Mouse (Mus musculus) liver, embryonic 11.5 days (tissue): ENCODE results near the gene Pcdh20. TPM values are rescaled to one million over a fixed set of nuclear protein-coding genes. Genes with fewer than 3 reads are reported as not detected.

Source experiments
- ATAC-seq: fragments of 200-750 bp; cut with Nextera tagmentation; replicated peaks from 2 replicates; pipeline ENCODE4 v1.8.0; 2017; ENCODE audit warnings: moderate number of reproducible peaks, mild to moderate bottlenecking, moderate TSS enrichment, moderate library complexity; ENCODE audit not compliant: low FRiP score
- DNase-seq: peaks from one replicate; pipeline ENCODE4 v3.0.0-alpha.2; 2017; ENCODE audit warnings: low spot score
- H3K27ac ChIP-seq: fragments of 300-500 bp; sonication (generic); 2 replicates; pipeline ENCODE4 v1.5.1; 2014; ENCODE audit warnings: mild to moderate bottlenecking, low read depth, low read length, control low read depth
- H3K27me3 ChIP-seq: fragments of 300-500 bp; sonication (generic); replicated peaks from 2 replicates; pipeline ENCODE4 v1.6.1; 2014; ENCODE audit warnings: low read length, mixed read lengths; ENCODE audit not compliant: control insufficient read depth, insufficient read depth
- H3K36me3 ChIP-seq: fragments of 300-500 bp; sonication (generic); 2 replicates; pipeline ENCODE4 v1.6.1; 2014; ENCODE audit warnings: mild to moderate bottlenecking, low read length, moderate library complexity, mixed read lengths; ENCODE audit not compliant: control insufficient read depth, insufficient read depth
- H3K4me1 ChIP-seq: fragments of 300-500 bp; sonication (generic); replicated peaks from 2 replicates; pipeline ENCODE4 v1.6.1; 2014; ENCODE audit warnings: low read length, mixed read lengths; ENCODE audit not compliant: control insufficient read depth, insufficient read depth
- H3K4me2 ChIP-seq: fragments of 300-500 bp; sonication (generic); 2 replicates; pipeline ENCODE4 v1.6.1; 2014; ENCODE audit warnings: mild to moderate bottlenecking, control low read depth, moderate library complexity
- H3K4me3 ChIP-seq: fragments of 300-500 bp; sonication (generic); 2 replicates; pipeline ENCODE4 v1.5.1; 2014; ENCODE audit warnings: low read depth, low read length, control low read depth
- H3K9ac ChIP-seq: fragments of 300-500 bp; sonication (generic); 2 replicates; pipeline ENCODE4 v1.6.1; 2014; ENCODE audit warnings: low read depth, low read length, control low read depth
- H3K9me3 ChIP-seq: fragments of 300-500 bp; sonication (generic); 2 replicates; pipeline ENCODE4 v1.6.1; 2016; ENCODE audit warnings: low read length, inconsistent platforms, mixed read lengths; ENCODE audit not compliant: control insufficient read depth
- WGBS: fragments of 180-500 bp; shearing (Covaris S2); extraction: QIAGEN DNeasy Blood & Tissue Kit; methylation state at CpG from one replicate; pipeline ENCODE4 v1.1.7; 2014; 5-methylcytosine and 5-hydroxymethylcytosine counted together
- polyA plus RNA-seq: library from polyadenylated mRNA; unstranded; fragments of >200 nt; fragmentation: Nextera tagmentation; extraction: Ambion mirVana; gene quantifications from 2 replicates; pipeline ENCODE4 v1.2.1, GENCODE M21; 2014

Gene Pcdh20
- polyA plus RNA-seq = 0.16 and 0.22 TPM in 2 replicates

GRCm38 (mm10) chr14:88470495-88471434, at the start of gene Pcdh20:
TSS of gene Pcdh20 (minus strand) at chr14:88471396.
- H3K4me3 ChIP-seq = peak within 1 kb of the TSS; percentile 33; the same call in 1 of the 2 replicates
- no peaks in the 10 kb centered on the region for H3K9me3 ChIP-seq
- no peaks in the 10 kb centered on the region for H3K36me3 ChIP-seq
- H3K4me1 ChIP-seq = no peaks in the 10 kb centered on the region
- WGBS = 5% methylated on average over 29 of the region's 29 CpGs
- no peak within 1 kb of the TSS for H3K9ac ChIP-seq
- peak within 1 kb of the TSS; percentile 63 for H3K4me2 ChIP-seq
- DNase-seq (peak; percentile 34), ATAC-seq (peak; percentile 55; the same call in 1 of the 2 replicates)
- H3K27ac ChIP-seq = no peak within 1 kb of the TSS
- H3K27me3 ChIP-seq = peaks cover 14% of the 10 kb centered on the region

- Histone ChIP-seq H3K4me3 (no peak overlapping the region), H3K4me1 (no peaks in the 10 kb centered on the region), H3K27ac (no peak overlapping the region), H3K9me3 (no peaks in the 10 kb centered on the region), H3K9ac (no peak overlapping the region), H3K36me3 (no peaks in the 10 kb centered on the region), H3K27me3 (no peaks in the 10 kb centered on the region), H3K4me2 (no peak overlapping the region)
- ATAC-seq (no peak), DNase-seq (no peak)
- 44% methylated on average over 3 of the region's 3 CpGs for whole genome bisulfite sequencing
Observed at GRCm38 (mm10) chr14:88479909-88480308, 8.7 kb upstream of the Pcdh20 start.

- Histone ChIP-seq H3K36me3 (no peaks in the 10 kb centered on the region), H3K27ac (no peak overlapping the region), H3K4me1 (no peaks in the 10 kb centered on the region), H3K4me3 (no peak overlapping the region; the same call in 1 of the 2 replicates), H3K9me3 (no peaks in the 10 kb centered on the region), H3K27me3 (peaks cover 14% of the 10 kb centered on the region), H3K4me2 (peak overlapping the region; percentile 63), H3K9ac (no peak overlapping the region)
- DNase-seq (no peak), ATAC-seq (no peak)
- WGBS = 5% methylated on average over 9 of the region's 9 CpGs
Observed at GRCm38 (mm10) chr14:88469956-88470355, 1.2 kb downstream of the Pcdh20 start.

- Histone ChIP-seq H3K36me3 (no peaks in the 10 kb centered on the region), H3K4me2 (peak overlapping the region; percentile 63), H3K27me3 (peaks cover 14% of the 10 kb centered on the region), H3K9ac (no peak overlapping the region), H3K27ac (no peak overlapping the region), H3K4me3 (peak overlapping the region; percentile 17; the same call in 1 of the 2 replicates), H3K4me1 (no peaks in the 10 kb centered on the region), H3K9me3 (no peaks in the 10 kb centered on the region)
- DNase-seq = peak; percentile 32
- WGBS = 5% methylated on average over 18 of the region's 18 CpGs
- ATAC-seq = 0 out of 2 replicates have a peak, but pooled peaks have one; percentile 9
Observed at GRCm38 (mm10) chr14:88469361-88469760, 1.8 kb downstream of the Pcdh20 start.

- no peaks in the 10 kb centered on the region for H3K4me1 ChIP-seq
- 82% methylated on average over 1 of the region's 1 CpGs for WGBS
- ATAC-seq = no peak
Observed at GRCm38 (mm10) chr14:88466416-88466815, 4.8 kb downstream of the Pcdh20 start.

GRCm38 (mm10) chr14:88464356-88464755, 6.8 kb downstream of the Pcdh20 start:
- DNase-seq = no peak
- peaks cover 2% of the 10 kb centered on the region; the same call in 1 of the 2 replicates for H3K27me3 ChIP-seq
- 64% methylated on average over 1 of the region's 1 CpGs for WGBS

More at GRCm38 (mm10) chr14:88466416-88466815, 4.8 kb downstream of the Pcdh20 start:
- no peaks in the 10 kb centered on the region for H3K36me3 ChIP-seq
- H3K9ac ChIP-seq = no peak overlapping the region
- no peak for DNase-seq
- H3K27me3 ChIP-seq = peaks cover 14% of the 10 kb centered on the region
- no peak overlapping the region for H3K27ac ChIP-seq
- H3K9me3 ChIP-seq = no peaks in the 10 kb centered on the region
- H3K4me2 ChIP-seq = no peak overlapping the region
- no peak overlapping the region for H3K4me3 ChIP-seq

GRCm38 (mm10) chr14:88463357-88463756, 7.8 kb downstream of the Pcdh20 start:
- DNase-seq = no peak
- Histone ChIP-seq H3K4me3 (no peak overlapping the region), H3K4me2 (no peak overlapping the region), H3K27me3 (no peaks in the 10 kb centered on the region), H3K27ac (no peak overlapping the region), H3K36me3 (no peaks in the 10 kb centered on the region), H3K9me3 (no peaks in the 10 kb centered on the region), H3K4me1 (no peaks in the 10 kb centered on the region), H3K9ac (no peak overlapping the region)
- no peak for ATAC-seq
- 66% methylated on average over 2 of the region's 2 CpGs for WGBS

More at GRCm38 (mm10) chr14:88464356-88464755, 6.8 kb downstream of the Pcdh20 start:
- Histone ChIP-seq H3K4me1 (no peaks in the 10 kb centered on the region), H3K9me3 (no peaks in the 10 kb centered on the region), H3K4me3 (no peak overlapping the region), H3K9ac (no peak overlapping the region), H3K4me2 (no peak overlapping the region), H3K36me3 (no peaks in the 10 kb centered on the region), H3K27ac (no peak overlapping the region)
- no peak for ATAC-seq

- Histone ChIP-seq H3K27ac (no peak overlapping the region), H3K36me3 (no peaks in the 10 kb centered on the region), H3K4me3 (no peak overlapping the region), H3K9ac (no peak overlapping the region), H3K4me1 (no peaks in the 10 kb centered on the region), H3K4me2 (no peak overlapping the region), H3K27me3 (no peaks in the 10 kb centered on the region), H3K9me3 (no peaks in the 10 kb centered on the region)
- no peak for DNase-seq
- ATAC-seq = no peak
- 80% methylated on average over 3 of the region's 3 CpGs for WGBS
Observed at GRCm38 (mm10) chr14:88462944-88463343, 8.3 kb downstream of the Pcdh20 start.
